Mouse (Mus musculus) fibroblast of lung, adult 2 months (primary cell): Measurements from ENCODE around the gene Acap1.
"Not testable (repeated sequence)": the region's sequence is repeated elsewhere in the genome, so short reads cannot be mapped to it uniquely, and the experiment has no call there.

Source experiments
- DNase-seq: peaks from one replicate; pipeline ENCODE4 v3.0.0-alpha.2; 2011; ENCODE audit warnings: low read depth

Gene Acap1

GRCm38 (mm10) chr11:69921114-69922011 is 26.0 kb upstream of the Acap1 start, which contains the start of gene Eif5a:
TSS of gene Eif5a (minus strand) at chr11:69921958.
- DNase-seq: peak; percentile 100

GRCm38 (mm10) chr11:69920266-69921031 is 25.1 kb upstream of the Acap1 start:
- no peak for DNase-seq

GRCm38 (mm10) chr11:69919661-69920265 is 24.4 kb upstream of the Acap1 start:
- DNase-seq: peak; percentile 79

- DNase-seq: no peak
Measured at GRCm38 (mm10) chr11:69919053-69919452, 23.7 kb upstream of the Acap1 start.

- DNase-seq: no peak
Measured at GRCm38 (mm10) chr11:69918118-69918517, 22.8 kb upstream of the Acap1 start.

- DNase-seq: no peak
Measured at GRCm38 (mm10) chr11:69917379-69917948, 22.1 kb upstream of the Acap1 start.

- not testable (repeated sequence) for DNase-seq
Measured at GRCm38 (mm10) chr11:69916652-69917378, 21.5 kb upstream of the Acap1 start.

GRCm38 (mm10) chr11:69915667-69916627 is 20.6 kb upstream of the Acap1 start:
- no peak for DNase-seq

GRCm38 (mm10) chr11:69914917-69915430 is 19.6 kb upstream of the Acap1 start:
- DNase-seq: no peak

GRCm38 (mm10) chr11:69914372-69914764 is 19.0 kb upstream of the Acap1 start:
- no peak for DNase-seq

GRCm38 (mm10) chr11:69913554-69914371 is 18.4 kb upstream of the Acap1 start, which contains the start of gene Gps2:
TSS of gene Gps2 (plus strand) at chr11:69913888.
- DNase-seq: peak; percentile 73

- DNase-seq: no peak
Measured at GRCm38 (mm10) chr11:69912716-69913530, 17.6 kb upstream of the Acap1 start.

- DNase-seq: no peak
Measured at GRCm38 (mm10) chr11:69911701-69912100, 16.4 kb upstream of the Acap1 start.

- no peak for DNase-seq
Measured at GRCm38 (mm10) chr11:69910781-69911560, 15.6 kb upstream of the Acap1 start.

GRCm38 (mm10) chr11:69910177-69910576 is 14.8 kb upstream of the Acap1 start:
- no peak for DNase-seq

- no peak for DNase-seq
Measured at GRCm38 (mm10) chr11:69909174-69909573, 13.8 kb upstream of the Acap1 start.

- no peak for DNase-seq
Measured at GRCm38 (mm10) chr11:69908645-69909044, 13.3 kb upstream of the Acap1 start.
